Mouse (Mus musculus) right cerebral cortex, postnatal 25 days (tissue): ENCODE data around the gene Eif2b2.

ENCODE experiments used
- DNase-seq: peaks from one replicate; pipeline ENCODE4 v3.0.0; 2022

Eif2b2 gene

GRCm38 (mm10) chr12:85194623-85195018 is 24.7 kb upstream of the Eif2b2 start:
- no peak for DNase-seq

- no peak for DNase-seq
Measured at GRCm38 (mm10) chr12:85195086-85195485, 24.2 kb upstream of the Eif2b2 start.

DNA sequence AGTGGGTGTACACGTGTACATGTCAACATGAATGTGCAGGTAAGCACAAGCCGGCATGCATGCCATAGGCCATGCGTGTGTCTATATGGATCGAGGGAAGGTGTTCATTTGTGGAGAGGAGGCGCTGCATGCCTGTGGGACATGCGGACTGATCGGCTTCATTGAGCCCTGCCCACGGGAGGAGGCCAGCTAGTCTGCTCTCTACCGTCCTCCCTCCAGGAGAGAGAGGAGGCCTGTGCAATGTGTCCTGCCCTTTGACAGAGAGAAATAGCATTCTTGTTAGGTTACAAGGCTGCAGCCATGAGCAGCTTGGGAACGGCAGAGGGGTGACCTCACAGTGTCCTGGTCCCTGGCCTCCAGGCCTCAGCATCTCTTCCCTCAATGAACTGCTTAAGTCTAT is 23.1 kb upstream of the Eif2b2 start:
- no peak for DNase-seq

GRCm38 (mm10) chr12:85197371-85197770 is 21.9 kb upstream of the Eif2b2 start:
- DNase-seq: no peak

- DNase-seq: no peak
Measured at GRCm38 (mm10) chr12:85197936-85198335, 21.3 kb upstream of the Eif2b2 start.

DNA sequence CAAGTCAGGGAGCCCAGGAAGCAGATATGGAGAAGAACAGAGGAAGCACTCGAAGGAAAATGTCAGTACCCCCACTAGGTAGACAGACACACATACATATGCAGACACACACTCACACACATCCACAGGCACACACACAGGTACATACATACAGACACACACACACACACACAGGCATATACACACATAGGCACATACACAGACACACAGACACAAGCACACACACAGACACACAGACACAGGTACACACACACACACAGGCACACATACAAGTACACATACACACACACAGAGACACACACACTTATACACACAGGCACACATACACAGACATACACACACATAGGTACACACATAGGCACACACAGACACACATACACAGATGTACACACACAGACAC is 19.3 kb upstream of the Eif2b2 start:
- DNase-seq: no peak

DNA sequence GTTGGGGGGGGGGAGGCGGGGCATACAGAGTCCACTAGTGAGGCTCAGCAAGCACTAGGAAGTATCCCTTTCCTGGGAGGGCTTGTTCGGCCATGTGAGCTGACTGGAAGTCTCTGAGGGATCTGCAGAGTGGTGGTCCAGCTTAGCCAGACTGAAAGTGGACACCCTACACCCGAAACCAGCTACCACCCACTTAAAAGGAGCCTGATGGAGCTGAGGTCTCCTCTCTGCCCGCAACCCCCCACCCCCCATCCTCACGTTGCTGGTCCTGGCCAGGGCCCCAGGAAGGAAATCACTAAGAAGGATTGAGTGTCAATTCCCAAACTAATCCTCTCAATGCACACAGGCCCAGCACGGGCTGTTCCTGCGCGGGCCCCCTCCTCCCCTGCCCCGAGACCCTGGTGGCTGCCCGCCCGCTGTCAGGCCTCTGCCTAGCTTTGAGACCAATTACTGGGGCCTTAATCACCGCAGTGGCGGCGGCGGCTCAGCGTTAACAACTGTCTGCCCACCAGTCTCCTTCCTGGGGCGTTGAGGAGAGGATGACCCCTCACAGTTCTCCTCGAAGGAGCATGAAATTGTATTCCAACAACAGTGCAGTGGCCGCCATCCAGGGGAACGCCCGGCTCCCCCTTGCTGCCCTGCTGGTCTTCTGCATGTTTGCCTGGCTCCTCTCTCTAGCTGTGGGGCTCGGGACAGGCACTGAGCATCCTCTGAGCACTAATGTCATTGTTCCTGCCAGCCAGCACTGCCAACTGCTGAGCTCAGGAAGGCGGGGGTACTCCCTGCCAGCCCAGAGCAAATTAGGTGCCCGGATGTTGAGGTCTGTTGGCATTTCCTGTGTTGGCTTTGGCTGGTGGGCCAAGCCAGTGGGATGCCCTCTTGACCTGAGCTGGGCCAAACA is 18.1 kb upstream of the Eif2b2 start:
- DNase-seq: no peak

GRCm38 (mm10) chr12:85201830-85202147 is 17.5 kb upstream of the Eif2b2 start:
- no peak for DNase-seq

DNA sequence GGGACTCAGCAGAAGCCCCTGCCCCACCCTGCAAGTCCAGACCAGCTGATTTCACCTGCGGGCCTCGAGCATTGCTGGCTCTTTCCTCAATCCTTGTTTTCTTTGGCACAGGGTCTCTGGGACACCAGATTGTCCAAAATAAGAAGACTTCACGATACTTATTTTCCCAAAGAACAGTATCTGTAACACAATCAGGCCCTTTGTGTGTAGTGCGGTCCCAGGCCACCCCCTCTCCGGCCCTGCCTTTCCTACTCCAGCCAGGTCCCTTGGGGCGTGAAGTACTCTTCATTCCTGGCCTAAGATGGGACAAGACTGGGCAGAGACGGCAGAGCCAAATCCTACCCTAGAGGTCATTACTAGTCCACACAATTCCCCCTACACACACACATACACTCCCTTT is 17.1 kb upstream of the Eif2b2 start:
- no peak for DNase-seq

GRCm38 (mm10) chr12:85203699-85204098 is 15.6 kb upstream of the Eif2b2 start:
- DNase-seq: no peak

DNA sequence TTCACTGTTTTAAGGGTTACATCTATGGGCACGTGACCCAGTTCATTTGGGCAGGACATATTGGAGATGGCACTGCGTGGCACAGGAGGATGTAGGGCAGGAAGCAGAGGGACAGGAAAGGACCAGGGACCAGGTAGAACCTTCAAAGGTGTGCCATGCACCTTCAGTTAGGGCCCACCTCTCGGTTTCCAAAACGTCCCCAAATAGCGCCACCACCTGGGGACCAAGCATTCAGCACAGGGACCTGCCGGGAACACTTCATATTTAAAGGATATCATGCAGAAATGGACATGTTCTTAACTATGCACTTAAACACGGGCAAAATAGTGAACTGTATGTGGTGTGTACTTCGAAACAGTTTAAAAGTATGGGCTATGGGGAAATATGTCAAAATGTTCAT is 15.2 kb upstream of the Eif2b2 start:
- no peak for DNase-seq

- DNase-seq: no peak
Measured at GRCm38 (mm10) chr12:85205425-85205824, 13.9 kb upstream of the Eif2b2 start.

DNA sequence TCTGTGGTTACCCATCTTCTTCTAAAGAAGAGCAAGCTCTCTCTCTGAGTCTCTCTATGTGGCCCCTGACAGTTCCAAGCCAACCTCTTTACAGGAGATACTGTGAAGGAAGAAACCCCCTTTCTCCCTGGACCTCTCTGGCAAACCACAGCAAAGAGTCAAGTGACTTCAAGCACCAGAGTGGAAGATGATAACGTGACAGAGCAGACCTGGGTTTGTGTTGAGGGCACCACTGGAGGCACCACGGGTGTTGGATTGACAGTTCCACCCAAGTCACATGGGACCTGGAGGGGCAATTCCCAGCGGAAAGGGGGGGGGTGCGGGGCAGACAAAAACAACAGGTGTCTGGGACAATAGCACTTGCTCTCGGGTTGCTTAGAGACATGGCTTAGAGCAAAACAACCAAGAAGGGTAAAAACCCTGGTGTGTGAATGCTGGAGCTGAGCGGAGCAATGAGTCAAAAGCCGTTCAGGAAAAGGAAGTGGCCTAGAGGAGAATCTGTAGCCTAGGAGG is 10.5 kb upstream of the Eif2b2 start:
- no peak for DNase-seq

DNA sequence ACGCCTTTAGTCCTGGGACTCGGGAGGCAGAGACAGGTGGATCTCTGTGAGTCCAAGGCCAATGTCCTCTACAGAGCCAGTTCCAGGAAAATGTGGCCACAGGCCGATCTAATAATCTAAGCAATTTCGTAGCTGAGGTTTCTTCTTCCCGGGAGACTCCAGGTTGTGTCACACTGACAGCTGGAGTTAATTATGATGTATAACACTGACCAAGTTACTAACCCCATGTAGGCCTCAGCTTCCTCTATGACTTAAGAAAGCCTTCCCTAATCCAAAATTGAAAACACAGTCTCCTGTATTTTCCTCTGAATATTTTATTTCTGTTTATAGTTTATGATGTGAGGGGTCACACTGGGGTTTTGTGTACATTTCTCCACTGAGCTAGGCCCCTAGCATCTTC is 4.2 kb upstream of the Eif2b2 start:
- no peak for DNase-seq

DNA sequence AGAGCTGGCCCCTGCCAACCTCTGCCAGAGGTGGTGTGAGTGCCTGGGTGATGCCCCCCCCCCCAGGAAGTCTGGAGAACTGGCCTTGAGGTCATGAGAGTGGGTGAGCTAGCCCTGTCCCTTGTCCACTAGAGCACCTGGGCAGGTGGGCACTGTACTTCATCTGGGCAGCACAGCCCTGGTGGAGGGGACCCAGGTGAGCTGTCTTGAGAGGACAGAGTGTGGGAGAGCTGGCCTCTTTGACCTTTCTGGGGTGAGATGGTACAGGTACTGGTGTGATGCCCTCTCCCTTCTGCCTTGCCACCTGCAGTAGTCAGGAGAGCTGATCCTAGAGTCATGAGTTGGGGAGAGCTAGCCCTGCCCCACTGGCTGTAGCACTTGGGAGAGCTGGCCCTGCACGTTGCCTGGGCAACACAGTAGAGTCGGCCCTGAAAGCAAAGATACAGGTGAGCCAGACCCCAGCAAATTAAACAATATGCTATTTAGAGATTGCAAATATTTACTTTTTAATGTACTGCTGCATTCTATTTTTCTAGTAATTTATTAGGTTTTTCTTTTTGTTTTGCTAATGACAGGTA is 1.5 kb upstream of the Eif2b2 start:
- DNase-seq: no peak

DNA sequence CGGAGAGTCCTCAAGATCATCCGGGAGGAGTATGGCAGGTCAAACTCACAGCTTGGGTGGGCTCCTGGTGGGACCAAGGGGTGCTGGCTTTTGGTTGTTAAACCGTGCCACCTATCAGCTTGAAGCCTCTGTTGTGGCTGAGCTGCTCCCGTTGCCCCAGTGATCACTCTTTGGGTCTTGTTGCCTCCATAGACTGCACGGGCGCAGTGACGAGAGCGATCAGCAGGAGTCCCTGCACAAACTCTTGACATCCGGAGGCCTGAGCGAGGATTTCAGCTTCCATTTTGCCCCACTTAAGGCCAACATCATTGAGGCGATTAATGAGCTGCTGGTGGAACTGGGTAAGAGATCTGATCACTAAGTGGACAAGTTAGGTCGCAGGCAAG is 617 bp downstream of the Eif2b2 start:
- DNase-seq: no peak

DNA sequence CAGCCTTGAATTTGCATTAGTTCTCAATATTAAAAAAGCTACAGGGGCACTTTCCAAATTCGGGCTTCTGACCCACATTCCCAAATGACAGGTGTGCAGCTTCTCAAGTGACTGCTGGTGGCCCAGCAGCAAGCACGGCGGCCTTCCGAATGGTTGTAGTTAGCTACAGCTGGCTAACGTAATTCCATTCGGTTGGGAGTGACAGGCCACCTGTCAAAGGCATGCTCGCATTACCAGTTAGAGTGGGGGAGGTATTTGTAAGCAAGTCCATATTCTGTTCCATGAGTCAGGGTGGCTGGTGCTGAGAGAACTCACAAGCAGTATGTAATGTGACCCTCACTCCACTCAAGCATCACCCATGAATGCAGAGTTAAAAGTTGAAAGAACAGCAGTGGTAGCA is 7.9 kb downstream of the Eif2b2 start:
- no peak for DNase-seq

- no peak for DNase-seq
Measured at GRCm38 (mm10) chr12:85227876-85228599, 8.8 kb downstream of the Eif2b2 start.

DNA sequence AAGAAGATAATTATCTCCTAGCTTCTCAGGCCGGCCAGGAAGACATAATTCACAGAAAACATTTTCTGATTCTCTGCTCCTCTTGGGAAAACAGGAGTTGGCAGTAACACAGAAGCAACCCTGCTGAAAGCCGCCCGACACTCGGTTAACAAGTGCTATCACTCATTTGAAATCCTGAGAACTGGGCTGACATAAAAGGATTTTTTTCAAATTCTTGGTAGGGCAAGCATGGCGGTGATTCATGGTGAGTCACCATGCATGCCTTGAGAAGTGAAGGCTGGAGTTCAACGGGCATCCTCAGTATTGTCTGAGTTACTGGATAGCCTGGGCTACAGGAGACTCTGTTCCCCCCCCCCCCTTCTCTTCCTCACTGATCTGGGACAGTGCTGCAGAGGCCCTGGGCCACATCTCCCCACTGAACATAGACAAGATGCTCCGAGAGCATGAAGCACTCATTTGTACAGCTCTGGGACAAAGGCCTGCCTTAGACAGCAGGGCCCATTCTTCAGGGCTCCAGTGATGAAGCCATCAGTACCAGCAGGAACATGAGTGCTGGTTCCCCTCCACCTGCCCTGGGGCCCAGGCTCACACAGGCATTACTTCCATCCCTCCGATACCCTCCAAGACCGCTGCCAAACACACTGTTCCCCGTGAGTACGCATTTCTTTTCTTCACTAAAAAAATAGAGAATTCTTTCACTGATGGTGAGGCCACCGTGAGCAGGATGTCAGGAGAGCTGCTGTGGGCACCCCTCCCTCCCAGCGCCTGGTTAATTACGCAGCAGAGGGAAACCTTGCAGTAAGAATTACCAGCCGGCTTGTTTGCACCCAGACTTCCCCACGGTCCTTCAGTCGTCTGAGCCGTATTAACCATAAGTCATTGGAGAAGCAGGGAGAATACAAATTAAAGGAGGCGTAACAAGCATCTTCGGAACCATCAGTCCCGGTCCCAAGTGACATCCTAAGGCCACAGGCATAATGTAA is 14.4 kb downstream of the Eif2b2 start:
- DNase-seq: no peak

DNA sequence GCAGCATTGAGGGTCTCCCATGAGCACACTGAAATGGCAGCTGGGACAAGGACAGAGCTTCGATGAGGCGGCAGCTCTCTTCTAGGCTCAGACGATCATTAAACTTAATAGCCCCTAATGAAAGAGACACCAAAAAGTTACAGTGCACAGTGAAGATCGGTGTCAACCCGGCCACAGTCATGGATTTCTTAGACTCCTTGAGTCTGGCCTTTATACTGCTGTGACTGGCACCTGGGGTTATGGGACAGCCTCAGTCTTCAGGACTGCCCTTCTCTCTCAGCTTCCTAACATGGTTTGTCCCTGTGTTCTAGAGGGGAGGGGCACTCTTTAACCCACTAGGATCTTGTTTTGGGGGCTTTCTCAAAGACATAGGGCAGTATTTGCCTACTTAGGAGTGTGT is 18.3 kb downstream of the Eif2b2 start:
- DNase-seq: no peak

GRCm38 (mm10) chr12:85252083-85252482 is 32.8 kb downstream of the Eif2b2 start:
- no peak for DNase-seq

DNA sequence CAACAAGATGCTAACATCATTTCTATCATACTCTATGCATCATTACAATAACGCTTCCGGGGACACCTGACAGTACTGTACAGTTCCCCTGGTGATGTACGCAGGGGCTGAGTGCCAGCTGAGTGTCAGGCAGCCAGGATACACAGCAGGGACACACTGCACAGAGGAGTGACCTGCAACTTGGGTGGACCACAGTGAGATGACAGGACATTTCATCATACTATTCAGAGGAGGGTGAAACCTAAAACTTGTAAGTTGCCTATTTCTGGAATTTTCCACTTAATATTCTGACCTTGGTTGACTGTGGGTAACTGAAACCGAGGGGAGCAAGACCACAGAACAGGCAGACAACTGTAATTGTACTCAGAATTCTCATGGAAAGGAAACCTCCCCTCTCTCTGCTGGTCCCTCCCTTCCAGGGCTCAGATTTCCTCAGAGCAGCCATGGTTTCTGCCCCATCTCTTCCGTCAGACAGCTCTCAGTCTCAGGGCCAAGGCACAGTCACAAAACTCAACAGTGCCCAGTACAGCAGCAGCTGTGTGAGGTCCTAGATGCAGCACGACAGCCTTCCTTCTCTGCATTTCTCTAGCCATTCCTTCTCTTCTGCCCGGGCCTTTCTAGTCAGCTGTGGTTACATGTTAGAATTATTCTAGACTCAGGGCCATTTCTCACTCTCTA is 36.9 kb downstream of the Eif2b2 start:
- DNase-seq: no peak
